Mouse (Mus musculus) forebrain, embryonic 16.5 days (tissue): ENCODE measurements around the gene Atp1a2. TPM values are rescaled to one million over a fixed set of nuclear protein-coding genes. Genes with fewer than 3 reads are reported as not detected.

Experiments
- ATAC-seq: fragments of 200-750 bp; cut with Nextera tagmentation; 2 replicates; pipeline ENCODE4 v1.8.0; 2017; ENCODE audit warnings: mild to moderate bottlenecking, moderate library complexity
- H3K27ac ChIP-seq: fragments of 300-500 bp; sonication (generic); 2 replicates; pipeline ENCODE4 v1.5.1; 2014; ENCODE audit warnings: low read length, control low read depth
- H3K27me3 ChIP-seq: fragments of 300-500 bp; sonication (generic); replicated peaks from 2 replicates; pipeline ENCODE4 v1.6.1; 2014; ENCODE audit warnings: low read length; ENCODE audit not compliant: control insufficient read depth, insufficient read depth
- H3K36me3 ChIP-seq: fragments of 300-500 bp; sonication (generic); 2 replicates; pipeline ENCODE4 v1.6.1; 2014; ENCODE audit not compliant: control insufficient read depth, insufficient read depth
- H3K4me1 ChIP-seq: fragments of 300-500 bp; sonication (generic); replicated peaks from 2 replicates; pipeline ENCODE4 v1.6.1; 2014; ENCODE audit warnings: low read length; ENCODE audit not compliant: control insufficient read depth, insufficient read depth
- H3K4me2 ChIP-seq: fragments of 300-500 bp; sonication (generic); 2 replicates; pipeline ENCODE4 v1.6.1; 2014; ENCODE audit warnings: mild to moderate bottlenecking, low read length, control low read depth
- H3K4me3 ChIP-seq: fragments of 300-500 bp; sonication (generic); replicated peaks from 2 replicates; pipeline ENCODE4 v1.5.1; 2014; ENCODE audit warnings: mild to moderate bottlenecking, low read length, control low read depth
- H3K9ac ChIP-seq: fragments of 300-500 bp; sonication (generic); replicated peaks from 2 replicates; pipeline ENCODE4 v1.6.1; 2014; ENCODE audit warnings: low read depth, low read length, control low read depth
- H3K9me3 ChIP-seq: fragments of 300-500 bp; sonication (generic); 2 replicates; pipeline ENCODE4 v1.6.1; 2016; ENCODE audit warnings: low read length; ENCODE audit not compliant: control insufficient read depth
- WGBS: fragments of 180-500 bp; shearing (Covaris S2); extraction: QIAGEN DNeasy Blood & Tissue Kit; methylation state at CpG from one replicate; pipeline ENCODE4 v1.1.7; 2014; 5-methylcytosine and 5-hydroxymethylcytosine counted together
- polyA plus RNA-seq: library from polyadenylated mRNA; unstranded; fragments of >200 nt; fragmentation: Nextera tagmentation; extraction: Ambion mirVana; gene quantifications from 2 replicates; pipeline ENCODE4 v1.2.1, GENCODE M21; 2015

Atp1a2 gene
- polyA plus RNA-seq, 1 experiment from 2014 or later: 42.4 TPM

DNA sequence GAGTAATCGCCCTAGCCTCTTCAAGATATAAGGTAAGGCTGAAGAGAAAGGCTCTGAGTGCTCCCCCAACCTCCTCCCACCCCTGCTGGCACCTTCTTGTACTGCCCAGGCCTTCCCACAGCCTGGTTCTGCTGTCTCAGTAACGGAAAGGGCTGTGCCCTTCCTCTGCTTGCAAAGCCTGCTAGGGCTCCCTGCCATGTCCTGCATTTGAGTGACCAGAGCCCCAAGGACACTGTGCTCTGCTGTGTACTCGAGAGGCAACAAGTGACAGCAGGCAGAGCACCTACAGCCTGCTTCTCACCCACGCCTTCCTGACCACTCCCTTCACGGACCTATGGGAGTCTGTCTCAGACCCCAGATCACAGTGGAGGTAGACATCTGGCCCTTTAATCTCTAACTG lies 2.4 kb upstream of the Atp1a2 start:
- H3K9ac ChIP-seq: no peak overlapping the region
- ATAC-seq: no peak
- no peaks in the 10 kb centered on the region for H3K27me3 ChIP-seq
- no peak overlapping the region for H3K4me2 ChIP-seq
- peaks cover 13% of the 10 kb centered on the region for H3K4me1 ChIP-seq
- no peaks in the 10 kb centered on the region for H3K9me3 ChIP-seq
- H3K36me3 ChIP-seq: no peaks in the 10 kb centered on the region
- H3K4me3 ChIP-seq: no peak overlapping the region
- WGBS: 62% methylated on average over 5 of the region's 5 CpGs
- no peak overlapping the region for H3K27ac ChIP-seq

DNA sequence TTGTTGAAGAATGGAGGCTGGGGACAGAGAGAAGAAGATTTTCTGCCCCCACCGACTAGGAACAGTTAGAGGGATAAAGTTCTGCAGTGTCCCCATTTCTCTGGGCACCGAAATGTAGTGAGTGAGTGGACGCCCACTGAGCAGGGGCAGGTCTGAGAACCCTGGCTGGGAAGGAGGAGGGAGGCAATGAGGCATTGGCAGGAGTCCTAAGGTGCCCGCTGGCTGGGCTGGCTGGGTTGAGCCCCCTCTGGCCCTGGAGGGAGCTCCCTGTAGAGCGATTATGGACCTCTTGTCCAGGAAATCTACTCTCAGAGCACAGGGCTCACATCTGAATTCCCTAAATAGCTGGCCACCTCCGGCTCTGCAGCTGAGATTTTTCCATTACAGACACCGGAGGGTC lies 1.7 kb upstream of the Atp1a2 start:
- Histone ChIP-seq H3K27me3 (no peaks in the 10 kb centered on the region), H3K9ac (no peak overlapping the region), H3K4me1 (peaks cover 13% of the 10 kb centered on the region), H3K36me3 (no peaks in the 10 kb centered on the region), H3K27ac (no peak overlapping the region), H3K4me3 (no peak overlapping the region), H3K9me3 (no peaks in the 10 kb centered on the region), H3K4me2 (no peak overlapping the region)
- no peak for ATAC-seq
- 60% methylated on average over 7 of the region's 7 CpGs for whole genome bisulfite sequencing

DNA sequence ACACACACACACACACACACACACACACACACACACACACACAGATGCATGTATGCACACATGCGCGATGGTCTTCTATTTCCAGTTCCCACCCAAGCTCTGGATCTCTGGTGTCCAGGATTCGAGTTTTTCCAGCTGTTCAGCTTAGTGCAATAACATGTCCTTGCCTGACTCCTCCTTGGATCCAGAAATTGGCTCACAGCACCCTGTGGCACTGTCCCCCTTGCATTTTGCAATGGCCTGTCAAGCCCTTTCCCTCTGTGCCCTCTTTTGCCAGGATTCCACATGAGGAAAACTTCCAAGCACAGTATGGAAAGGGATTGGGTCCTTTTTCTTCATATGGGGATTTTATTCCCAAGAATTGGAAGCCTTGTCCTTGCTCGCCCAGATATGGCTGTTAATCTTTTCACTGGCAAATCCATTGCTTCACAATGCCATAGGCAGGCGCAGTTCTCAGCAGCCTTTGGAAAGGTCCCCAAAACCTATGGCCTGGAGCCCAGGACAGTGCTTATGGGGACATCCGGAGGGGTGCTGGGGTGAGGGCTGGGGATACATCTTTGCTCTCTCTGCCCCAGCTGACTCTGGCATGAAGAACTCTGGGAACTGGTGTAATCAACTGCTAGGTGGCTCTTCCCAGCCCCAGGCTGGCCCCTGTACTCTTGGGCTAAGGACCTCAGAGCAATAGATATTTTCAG lies 901 bp downstream of the Atp1a2 start:
- H3K27ac ChIP-seq: peak overlapping the region; percentile 81
- H3K27me3 ChIP-seq: no peaks in the 10 kb centered on the region
- no peak for ATAC-seq
- 65% methylated on average over 6 of the region's 6 CpGs for WGBS
- H3K4me3 ChIP-seq: peak overlapping the region; percentile 9
- H3K4me1 ChIP-seq: peaks cover 13% of the 10 kb centered on the region
- H3K4me2 ChIP-seq: peak overlapping the region; percentile 36
- no peaks in the 10 kb centered on the region for H3K9me3 ChIP-seq
- H3K9ac ChIP-seq: peak overlapping the region; percentile 35
- no peaks in the 10 kb centered on the region for H3K36me3 ChIP-seq

DNA sequence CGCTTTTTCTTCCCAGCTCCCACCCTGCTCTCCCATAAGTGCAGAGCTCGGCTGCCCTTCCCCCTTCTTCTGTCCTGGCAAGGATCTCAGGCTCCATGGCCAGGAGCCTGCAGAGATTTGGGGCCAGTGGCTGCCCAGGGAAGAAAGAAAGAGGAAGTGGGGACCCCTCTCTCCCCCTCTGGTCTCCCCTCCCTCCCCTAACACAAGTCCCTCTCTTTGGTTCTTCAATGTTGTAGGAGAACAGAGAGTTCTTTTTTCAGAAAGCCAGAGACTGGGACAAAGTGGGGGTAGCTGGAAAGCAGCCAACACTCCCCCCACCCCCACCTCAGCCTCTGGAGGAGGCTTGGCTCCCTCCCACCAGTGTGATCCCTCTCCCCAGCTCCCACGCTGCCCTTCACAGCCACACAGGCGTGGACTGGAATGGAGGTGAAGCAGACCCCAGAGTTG lies 2.1 kb downstream of the Atp1a2 start:
- peak overlapping the region; percentile 13 for H3K4me3 ChIP-seq
- H3K27me3 ChIP-seq: no peaks in the 10 kb centered on the region
- H3K36me3 ChIP-seq: no peaks in the 10 kb centered on the region
- peak; percentile 83 for ATAC-seq
- peak overlapping the region; percentile 35; the same call in 1 of the 2 replicates for H3K9ac ChIP-seq
- H3K4me2 ChIP-seq: peak overlapping the region; percentile 36
- peak overlapping the region; percentile 81 for H3K27ac ChIP-seq
- H3K9me3 ChIP-seq: no peaks in the 10 kb centered on the region
- peaks cover 13% of the 10 kb centered on the region for H3K4me1 ChIP-seq
- 19% methylated on average over 4 of the region's 4 CpGs for WGBS

DNA sequence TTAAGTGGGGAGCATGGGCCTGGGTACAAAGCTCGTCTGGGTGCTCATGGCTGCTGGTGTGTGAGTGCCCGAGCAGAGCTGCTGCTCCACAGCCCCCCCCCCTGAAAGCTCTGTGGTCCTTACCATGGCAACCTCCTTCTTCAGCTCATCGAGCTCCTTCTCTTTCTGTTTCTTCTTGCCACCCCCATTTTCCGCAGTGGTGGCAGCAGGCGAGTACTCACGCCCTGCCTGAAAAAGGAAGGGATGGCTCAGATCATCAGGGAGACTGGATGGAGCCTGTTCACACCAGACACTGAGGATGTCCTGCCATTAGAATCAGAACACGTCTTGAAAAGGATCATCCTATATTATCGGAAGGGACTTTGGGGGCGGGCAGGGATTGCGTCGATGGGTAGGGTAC lies 4.4 kb downstream of the Atp1a2 start:
- Histone ChIP-seq H3K36me3 (no peaks in the 10 kb centered on the region), H3K9ac (no peak overlapping the region), H3K27ac (no peak overlapping the region), H3K4me3 (no peak overlapping the region), H3K4me1 (peaks cover 13% of the 10 kb centered on the region), H3K9me3 (no peaks in the 10 kb centered on the region), H3K4me2 (no peak overlapping the region), H3K27me3 (no peaks in the 10 kb centered on the region)
- 91% methylated on average over 11 of the region's 11 CpGs for WGBS
- ATAC-seq: no peak

GRCm38 (mm10) chr1:172292880-172293279 lies 5.0 kb downstream of the Atp1a2 start:
- no peaks in the 10 kb centered on the region for H3K9me3 ChIP-seq
- H3K4me3 ChIP-seq: no peak overlapping the region
- H3K27me3 ChIP-seq: no peaks in the 10 kb centered on the region
- WGBS: 91% methylated on average over 2 of the region's 2 CpGs
- no peak overlapping the region for H3K9ac ChIP-seq
- peaks cover 8% of the 10 kb centered on the region for H3K4me1 ChIP-seq
- H3K27ac ChIP-seq: no peak overlapping the region
- no peak for ATAC-seq
- no peaks in the 10 kb centered on the region for H3K36me3 ChIP-seq
- no peak overlapping the region for H3K4me2 ChIP-seq

- no peak overlapping the region for H3K4me2 ChIP-seq
- ATAC-seq: no peak
- WGBS: 91% methylated on average over 3 of the region's 3 CpGs
These were observed 8.3 kb downstream of the Atp1a2 start for GRCm38 (mm10) chr1:172289617-172289946.

GRCm38 (mm10) chr1:172288900-172289616 lies 8.8 kb downstream of the Atp1a2 start:
- Histone ChIP-seq H3K9me3 (no peaks in the 10 kb centered on the region), H3K4me1 (no peaks in the 10 kb centered on the region), H3K4me2 (no peak overlapping the region), H3K4me3 (no peak overlapping the region), H3K27ac (no peak overlapping the region), H3K9ac (no peak overlapping the region), H3K27me3 (no peaks in the 10 kb centered on the region), H3K36me3 (no peaks in the 10 kb centered on the region)
- WGBS: 93% methylated on average over 11 of the region's 11 CpGs
- no peak for ATAC-seq

More at GRCm38 (mm10) chr1:172289617-172289946, 8.3 kb downstream of the Atp1a2 start:
- no peaks in the 10 kb centered on the region for H3K27me3 ChIP-seq
- H3K4me1 ChIP-seq: no peaks in the 10 kb centered on the region
- no peaks in the 10 kb centered on the region for H3K9me3 ChIP-seq
- H3K4me3 ChIP-seq: no peak overlapping the region
- no peak overlapping the region for H3K9ac ChIP-seq
- H3K36me3 ChIP-seq: no peaks in the 10 kb centered on the region
- H3K27ac ChIP-seq: no peak overlapping the region

DNA sequence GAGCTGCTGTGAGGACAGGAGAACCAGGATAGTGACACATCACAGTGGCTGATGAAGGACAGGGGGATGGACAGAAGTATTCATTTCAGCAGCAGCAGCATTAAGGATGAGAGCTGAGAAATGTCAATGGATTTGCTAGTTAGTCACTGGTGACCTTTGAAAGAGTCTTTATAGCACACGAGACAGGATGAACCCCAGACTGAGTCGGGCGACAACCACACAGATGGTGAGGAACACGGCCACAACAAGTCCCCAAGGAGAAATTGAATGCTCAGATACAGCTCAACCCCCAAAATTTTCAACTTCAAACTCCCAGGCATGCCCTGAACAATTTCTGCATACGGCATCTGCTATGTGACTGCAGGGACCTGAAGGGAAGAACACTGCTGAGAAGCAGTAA lies 11.1 kb downstream of the Atp1a2 start:
- no peak for ATAC-seq
- WGBS: 90% methylated on average over 5 of the region's 5 CpGs

More for the DNA sequence above, 11.1 kb downstream of the Atp1a2 start:
- no peak overlapping the region for H3K27ac ChIP-seq
- H3K4me3 ChIP-seq: no peak overlapping the region
- H3K4me2 ChIP-seq: no peak overlapping the region
- no peaks in the 10 kb centered on the region for H3K27me3 ChIP-seq
- no peaks in the 10 kb centered on the region for H3K9me3 ChIP-seq
- H3K9ac ChIP-seq: no peak overlapping the region
- H3K36me3 ChIP-seq: no peaks in the 10 kb centered on the region
- no peaks in the 10 kb centered on the region for H3K4me1 ChIP-seq
